Mouse (Mus musculus): ENCODE data around the gene Hsd17b7. TPM values are rescaled to one million over a fixed set of nuclear protein-coding genes. Genes with fewer than 3 reads are reported as not detected.

The Hsd17b7 gene
- total RNA-seq, 2 experiments from 2014 or later = 5.2 to 9.5 TPM

DNA sequence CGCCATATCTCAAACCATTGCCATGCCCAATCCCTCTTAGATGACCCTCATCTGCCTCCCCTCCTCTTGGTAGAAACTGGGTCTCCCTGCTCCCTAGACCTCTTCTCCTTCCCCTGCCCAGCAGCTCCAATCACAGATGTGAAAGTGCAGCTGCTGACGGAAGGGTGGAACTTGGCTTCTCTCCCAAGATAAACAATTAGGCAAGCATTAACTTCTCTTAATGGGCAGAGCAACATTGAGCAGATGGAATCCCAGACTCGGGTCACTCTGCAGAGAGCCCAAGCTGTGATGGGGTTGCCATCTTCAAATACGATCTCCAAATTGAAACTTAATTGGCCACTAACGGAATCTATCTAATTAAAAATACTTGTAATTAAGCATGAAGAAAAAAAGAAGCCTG lies 59.9 kb downstream of the Hsd17b7 start:
- Histone ChIP-seq H3K4me3 (no peak overlapping the region), H3K27ac (no peak overlapping the region)
- intact Hi-C loops (cut with DNase I) = no loop called here
- no peak for DNase-seq
- no peak for TF ChIP-seq CTCF (IDR thresholded peaks at IDR 0.05)

DNA sequence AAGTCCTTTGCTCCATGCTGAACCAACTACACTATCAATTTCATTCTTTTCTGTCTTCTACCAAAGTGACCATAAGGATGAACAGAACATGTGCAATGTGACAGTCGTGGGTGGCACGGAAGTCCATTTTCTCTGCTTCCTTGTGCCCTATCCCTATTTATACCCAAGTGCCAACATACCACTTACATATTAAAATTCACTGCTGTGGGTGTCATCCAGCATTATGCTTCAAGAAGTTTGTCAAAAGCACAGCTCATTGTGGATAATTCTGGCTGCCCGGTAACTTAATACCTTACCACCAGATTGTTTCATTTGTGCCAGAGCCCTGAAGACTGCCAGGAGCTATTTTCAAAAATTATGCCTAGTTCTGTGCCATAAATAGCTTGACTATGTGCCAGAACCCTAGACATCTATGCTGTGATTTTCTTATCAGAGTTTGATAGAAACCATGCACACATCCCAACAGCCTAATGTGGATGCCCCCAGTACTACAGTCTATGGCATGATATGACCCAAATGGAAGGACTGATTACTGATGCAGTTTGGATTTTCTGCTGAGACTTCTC lies 68.2 kb downstream of the Hsd17b7 start:
- intact Hi-C loops (cut with DNase I) = no loop called here

More for the DNA sequence above, 68.2 kb downstream of the Hsd17b7 start:
- no peak for DNase-seq
- peak overlapping the region; percentile 0; the same call in 1 of the 2 replicates for H3K27ac ChIP-seq
- no peak for TF ChIP-seq CTCF (IDR thresholded peaks at IDR 0.05)
- H3K4me3 ChIP-seq = no peak overlapping the region

Other genes starting within 250 kb of the Hsd17b7 start
- 1 to 10 TPM; 5.1 to 6.0 TPM for gene Rgs4, start 221.6 kb downstream of the Hsd17b7 start, total RNA-seq (2021)
- gene Ccdc190, start 40.6 kb downstream of the Hsd17b7 start, total RNA-seq (2021) = not detected
- 10 to 100 TPM; 16.4 to 22.5 TPM for gene Ddr2, start 141.5 kb upstream of the Hsd17b7 start, total RNA-seq (2021)
- gene Uap1, start 205.7 kb upstream of the Hsd17b7 start, total RNA-seq (2021) = 10 to 100 TPM; 46.9 to 47.8 TPM
- gene Uhmk1, start 246.2 kb upstream of the Hsd17b7 start, total RNA-seq (2021) = 10 to 100 TPM; 12.6 to 15.5 TPM